Mouse (Mus musculus): ENCODE data around the gene Csk. TPM values are rescaled to one million over a fixed set of nuclear protein-coding genes. Genes with fewer than 3 reads are reported as not detected.

The Csk gene
- polyA plus RNA-seq, 1 experiment from 2014 or later = 28.7 TPM

- H3K36me3 ChIP-seq (ENCODE audit: insufficient read depth) = peaks cover 7% of the 10 kb centered on the region; the same call in 1 of the 2 replicates
- H3K4me3 ChIP-seq (ENCODE audit: low read depth, low read length) = 0 out of 2 replicates have a peak overlapping the region, but pooled peaks have one; percentile 5
- peak overlapping the region; percentile 52 for H3K4me2 ChIP-seq
- WGBS = 16% methylated on average over 6 of the region's 6 CpGs
- ATAC-seq (ENCODE audit: insufficient read depth) = peak; percentile 73
- peaks cover 44% of the 10 kb centered on the region for H3K4me1 ChIP-seq (ENCODE audit: insufficient read depth)
- peak; percentile 85 for DNase-seq
- no peak for TF ChIP-seq CTCF (IDR thresholded peaks at IDR 0.05; ENCODE audit: low read depth)
- H3K9ac ChIP-seq = peak overlapping the region; percentile 40; the same call in 1 of the 2 replicates
- H3K27ac ChIP-seq (ENCODE audit: low read depth) = peak overlapping the region; percentile 84
- no peaks in the 10 kb centered on the region for H3K9me3 ChIP-seq (ENCODE audit: low read depth, low read length)
- H3K27me3 ChIP-seq (ENCODE audit: insufficient read depth, low read length) = no peaks in the 10 kb centered on the region
These were observed 15.6 kb downstream of the Csk start for GRCm38 (mm10) chr9:57637741-57638322.

- Histone ChIP-seq H3K27me3 (ENCODE audit: insufficient read depth, low read length) (no peaks in the 10 kb centered on the region), H3K4me3 (ENCODE audit: low read depth, low read length) (no peak overlapping the region), H3K9ac (no peak overlapping the region), H3K9me3 (ENCODE audit: low read depth, low read length) (no peaks in the 10 kb centered on the region), H3K4me2 (peak overlapping the region; percentile 52), H3K36me3 (ENCODE audit: insufficient read depth) (peaks cover 10% of the 10 kb centered on the region; the same call in 1 of the 2 replicates), H3K27ac (ENCODE audit: low read depth) (peak overlapping the region; percentile 84), H3K4me1 (ENCODE audit: insufficient read depth) (peaks cover 40% of the 10 kb centered on the region)
- ATAC-seq (ENCODE audit: insufficient read depth) (no peak), DNase-seq (no peak)
- TF ChIP-seq CTCF (IDR thresholded peaks at IDR 0.05; ENCODE audit: low read depth) = no peak
- WGBS = 56% methylated on average over 3 of the region's 3 CpGs
These were observed 16.2 kb downstream of the Csk start for GRCm38 (mm10) chr9:57637272-57637671.

GRCm38 (mm10) chr9:57633481-57634024 lies 19.9 kb downstream of the Csk start:
- no peak overlapping the region for H3K9ac ChIP-seq
- WGBS = 24% methylated on average over 4 of the region's 4 CpGs
- peak; percentile 25 for TF ChIP-seq CTCF (IDR thresholded peaks at IDR 0.05; ENCODE audit: low read depth)
- H3K9me3 ChIP-seq (ENCODE audit: low read depth, low read length) = no peaks in the 10 kb centered on the region
- ATAC-seq (ENCODE audit: insufficient read depth) (no peak), DNase-seq (no peak)
- no peak overlapping the region for H3K27ac ChIP-seq (ENCODE audit: low read depth)
- H3K4me3 ChIP-seq (ENCODE audit: low read depth, low read length) = no peak overlapping the region
- H3K27me3 ChIP-seq (ENCODE audit: insufficient read depth, low read length) = no peaks in the 10 kb centered on the region
- H3K4me1 ChIP-seq (ENCODE audit: insufficient read depth) = peaks cover 15% of the 10 kb centered on the region
- H3K36me3 ChIP-seq (ENCODE audit: insufficient read depth) = peaks cover 38% of the 10 kb centered on the region
- no peak overlapping the region for H3K4me2 ChIP-seq

- H3K4me1 ChIP-seq (ENCODE audit: insufficient read depth) = no peaks in the 10 kb centered on the region
- H3K27me3 ChIP-seq (ENCODE audit: insufficient read depth, low read length) = no peaks in the 10 kb centered on the region
- DNase-seq (peak; percentile 89), ATAC-seq (ENCODE audit: insufficient read depth) (peak; percentile 76)
- no peaks in the 10 kb centered on the region for H3K9me3 ChIP-seq (ENCODE audit: low read depth, low read length)
- H3K4me3 ChIP-seq (ENCODE audit: low read depth, low read length) = no peak overlapping the region
- H3K9ac ChIP-seq = no peak overlapping the region
- peak; percentile 99 for TF ChIP-seq CTCF (IDR thresholded peaks at IDR 0.05; ENCODE audit: low read depth)
- H3K36me3 ChIP-seq (ENCODE audit: insufficient read depth) = peaks cover 81% of the 10 kb centered on the region
- WGBS = 61% methylated on average over 14 of the region's 14 CpGs
- H3K27ac ChIP-seq (ENCODE audit: low read depth) = no peak overlapping the region
- H3K4me2 ChIP-seq = no peak overlapping the region
These were observed 24.1 kb downstream of the Csk start for GRCm38 (mm10) chr9:57629118-57629874.

- no peaks in the 10 kb centered on the region for H3K4me1 ChIP-seq (ENCODE audit: insufficient read depth)
- WGBS = 86% methylated on average over 12 of the region's 12 CpGs
- ATAC-seq (ENCODE audit: insufficient read depth) = peak; percentile 9; the same call in 1 of the 2 replicates
These were observed 24.7 kb downstream of the Csk start for GRCm38 (mm10) chr9:57628717-57629116.

GRCm38 (mm10) chr9:57627892-57628291 lies 25.5 kb downstream of the Csk start:
- Histone ChIP-seq H3K4me2 (no peak overlapping the region), H3K36me3 (ENCODE audit: insufficient read depth) (peaks cover 82% of the 10 kb centered on the region), H3K27me3 (ENCODE audit: insufficient read depth, low read length) (no peaks in the 10 kb centered on the region), H3K4me1 (ENCODE audit: insufficient read depth) (no peaks in the 10 kb centered on the region), H3K9me3 (ENCODE audit: low read depth, low read length) (no peaks in the 10 kb centered on the region), H3K27ac (ENCODE audit: low read depth) (no peak overlapping the region), H3K9ac (no peak overlapping the region), H3K4me3 (ENCODE audit: low read depth, low read length) (no peak overlapping the region)
- DNase-seq (no peak), ATAC-seq (ENCODE audit: insufficient read depth) (no peak)
- WGBS = 87% methylated on average over 11 of the region's 11 CpGs
- TF ChIP-seq CTCF (IDR thresholded peaks at IDR 0.05; ENCODE audit: low read depth) = no peak

More at GRCm38 (mm10) chr9:57628717-57629116, 24.7 kb downstream of the Csk start:
- TF ChIP-seq CTCF (IDR thresholded peaks at IDR 0.05; ENCODE audit: low read depth) = no peak
- H3K9me3 ChIP-seq (ENCODE audit: low read depth, low read length) = no peaks in the 10 kb centered on the region
- H3K4me3 ChIP-seq (ENCODE audit: low read depth, low read length) = no peak overlapping the region
- no peak for DNase-seq
- H3K27me3 ChIP-seq (ENCODE audit: insufficient read depth, low read length) = no peaks in the 10 kb centered on the region
- peaks cover 84% of the 10 kb centered on the region for H3K36me3 ChIP-seq (ENCODE audit: insufficient read depth)
- H3K27ac ChIP-seq (ENCODE audit: low read depth) = no peak overlapping the region
- H3K9ac ChIP-seq = no peak overlapping the region
- no peak overlapping the region for H3K4me2 ChIP-seq

- H3K27ac ChIP-seq (ENCODE audit: low read depth) = no peak overlapping the region
- 84% methylated on average over 17 of the region's 17 CpGs for WGBS
- no peak for DNase-seq
- H3K4me3 ChIP-seq (ENCODE audit: low read depth, low read length) = no peak overlapping the region
- H3K4me1 ChIP-seq (ENCODE audit: insufficient read depth) = no peaks in the 10 kb centered on the region
- ATAC-seq (ENCODE audit: insufficient read depth) = no peak
- no peak overlapping the region for H3K9ac ChIP-seq
- H3K27me3 ChIP-seq (ENCODE audit: insufficient read depth, low read length) = no peaks in the 10 kb centered on the region
- H3K4me2 ChIP-seq = no peak overlapping the region
- TF ChIP-seq CTCF (IDR thresholded peaks at IDR 0.05; ENCODE audit: low read depth) = no peak
- H3K9me3 ChIP-seq (ENCODE audit: low read depth, low read length) = no peaks in the 10 kb centered on the region
- peaks cover 79% of the 10 kb centered on the region for H3K36me3 ChIP-seq (ENCODE audit: insufficient read depth)
These were observed 26.2 kb downstream of the Csk start for GRCm38 (mm10) chr9:57627191-57627590.
